Mouse (Mus musculus): Measurements from ENCODE around the gene Zfp978.
"Not testable (repeated sequence)": the region's sequence is repeated elsewhere in the genome, so short reads cannot be mapped to it uniquely, and the experiment has no call there.

Gene Zfp978

GRCm38 (mm10) chr4:147350541-147350940, 10.6 kb upstream of the Zfp978 start:
- DNase-seq (ENCODE audit: low spot score), result not testable (repeated sequence)

- not testable (repeated sequence) for DNase-seq (ENCODE audit: low spot score)
These were observed 9.6 kb upstream of the Zfp978 start for GRCm38 (mm10) chr4:147351376-147351980.

- DNase-seq (ENCODE audit: low spot score), result not testable (repeated sequence)
These were observed 7.5 kb upstream of the Zfp978 start for GRCm38 (mm10) chr4:147353626-147354025.

GRCm38 (mm10) chr4:147356042-147356441, 5.1 kb upstream of the Zfp978 start:
- not testable (repeated sequence) for DNase-seq (ENCODE audit: low spot score)

GRCm38 (mm10) chr4:147357195-147357594, 3.9 kb upstream of the Zfp978 start:
- DNase-seq (ENCODE audit: low spot score), result not testable (repeated sequence)

GRCm38 (mm10) chr4:147361872-147362271, 769 bp downstream of the Zfp978 start:
- not testable (repeated sequence) for DNase-seq (ENCODE audit: low spot score)

- not testable (repeated sequence) for DNase-seq (ENCODE audit: low spot score)
These were observed 8.5 kb downstream of the Zfp978 start for GRCm38 (mm10) chr4:147369564-147369963.

GRCm38 (mm10) chr4:147383199-147383598, 22.1 kb downstream of the Zfp978 start:
- DNase-seq (ENCODE audit: low spot score), result not testable (repeated sequence)

GRCm38 (mm10) chr4:147397201-147397600, 36.1 kb downstream of the Zfp978 start:
- DNase-seq (ENCODE audit: low spot score), result not testable (repeated sequence)

GRCm38 (mm10) chr4:147397934-147398682, 37.0 kb downstream of the Zfp978 start:
- not testable (repeated sequence) for DNase-seq (ENCODE audit: low spot score)

- not testable (repeated sequence) for DNase-seq (ENCODE audit: low spot score)
These were observed 37.6 kb downstream of the Zfp978 start for GRCm38 (mm10) chr4:147398741-147399140.

- not testable (repeated sequence) for DNase-seq (ENCODE audit: low spot score)
These were observed 38.4 kb downstream of the Zfp978 start for GRCm38 (mm10) chr4:147399505-147399904.

GRCm38 (mm10) chr4:147400031-147400847, 39.1 kb downstream of the Zfp978 start:
- not testable (repeated sequence) for DNase-seq (ENCODE audit: low spot score)

- DNase-seq (ENCODE audit: low spot score), result not testable (repeated sequence)
These were observed 40.0 kb downstream of the Zfp978 start for GRCm38 (mm10) chr4:147400848-147401715.

- not testable (repeated sequence) for DNase-seq (ENCODE audit: low spot score)
These were observed 40.8 kb downstream of the Zfp978 start for GRCm38 (mm10) chr4:147401736-147402506.

- DNase-seq (ENCODE audit: low spot score), result not testable (repeated sequence)
These were observed 41.4 kb downstream of the Zfp978 start for GRCm38 (mm10) chr4:147402507-147402890.

GRCm38 (mm10) chr4:147403509-147403908, 42.4 kb downstream of the Zfp978 start:
- not testable (repeated sequence) for DNase-seq (ENCODE audit: low spot score)

GRCm38 (mm10) chr4:147403931-147404913, 43.1 kb downstream of the Zfp978 start:
- DNase-seq (ENCODE audit: low spot score), result not testable (repeated sequence)

GRCm38 (mm10) chr4:147406735-147407462, 45.8 kb downstream of the Zfp978 start:
- no peak for DNase-seq (ENCODE audit: low spot score)

Measured in testis, postnatal 14 days (tissue).